ENCODE assay signal across 8 mouse cellular contexts in genomic region chr14:16554643-16555459, GRCm38 (mm10).
DNase-seq lines count a peak whose midpoint lies in the region; ATAC-seq and TF ChIP-seq lines count a peak whose summit lies in the region.

No protein-coding gene starts in this region.

- no peaks in the 10 kb centered on the region for H3K9me3 ChIP-seq in stomach, embryonic 14.5 days (ENCODE audit: control insufficient read depth, low read depth, low read length)
- H3K9me3 ChIP-seq in stomach, postnatal 0 days (ENCODE audit: control insufficient read depth, low read length), result no peaks in the 10 kb centered on the region
- H3K9me3 ChIP-seq in heart, embryonic 13.5 days, result no peaks in the 10 kb centered on the region
- no peaks in the 10 kb centered on the region for H3K9me3 ChIP-seq in stomach, embryonic 15.5 days

- peak; percentile 26; the same call in 1 of the 2 replicates for ATAC-seq in stomach, embryonic 14.5 days (ENCODE audit: insufficient number of reproducible peaks, insufficient read depth, low FRiP score, low read depth)
- no peak; the same call in 1 of the 2 replicates for ATAC-seq in stomach, postnatal 0 days (ENCODE audit: low FRiP score, low TSS enrichment)
- peak; percentile 49; the same call in 1 of the 2 replicates for ATAC-seq in heart, embryonic 13.5 days (ENCODE audit: extremely low read depth, insufficient number of reproducible peaks, low FRiP score, low TSS enrichment)
- ATAC-seq in stomach, embryonic 15.5 days (ENCODE audit: insufficient read depth, low FRiP score, low read depth), result 0 out of 2 replicates have a peak, but pooled peaks have one; percentile 23
- no peak for ATAC-seq in monocyte, adult 5-6 weeks (replicated peaks; ENCODE audit: insufficient number of reproducible peaks, low FRiP score, low TSS enrichment, poor library complexity, severe bottlenecking)

- H3K9ac ChIP-seq in stomach, embryonic 14.5 days (replicated peaks; ENCODE audit: low read depth, low read length), result no peak overlapping the region
- H3K9ac ChIP-seq in stomach, postnatal 0 days (ENCODE audit: low read length), result no peak overlapping the region
- peak overlapping the region; percentile 66 for H3K9ac ChIP-seq in heart, embryonic 13.5 days
- no peak overlapping the region for H3K9ac ChIP-seq in stomach, embryonic 15.5 days

- WGBS in stomach, embryonic 14.5 days, result 36% methylated on average over 12 of the region's 12 CpGs
- WGBS in stomach, postnatal 0 days, result 33% methylated on average over 12 of the region's 12 CpGs
- WGBS in heart, embryonic 13.5 days, result 27% methylated on average over 12 of the region's 12 CpGs
- WGBS in stomach, embryonic 15.5 days, result 40% methylated on average over 12 of the region's 12 CpGs

- H3K27me3 ChIP-seq in stomach, embryonic 14.5 days (ENCODE audit: control insufficient read depth, insufficient read depth, low read length), result no peaks in the 10 kb centered on the region
- H3K27me3 ChIP-seq in stomach, postnatal 0 days (ENCODE audit: control insufficient read depth, insufficient read depth, low read length), result no peaks in the 10 kb centered on the region
- no peaks in the 10 kb centered on the region for H3K27me3 ChIP-seq in heart, embryonic 13.5 days (replicated peaks)
- no peaks in the 10 kb centered on the region for H3K27me3 ChIP-seq in stomach, embryonic 15.5 days (replicated peaks)

- no peak for DNase-seq in stomach, postnatal 0 days (ENCODE audit: low spot score)
- DNase-seq in kidney, postnatal 10 days, result peak; percentile 68
- no peak for DNase-seq in layer of hippocampus, adult 2 months (ENCODE audit: low spot score in 2 of 2)
- no peak for DNase-seq in gastrocnemius, adult 18-20 months (ENCODE audit: low spot score)

- H3K4me2 ChIP-seq in stomach, embryonic 14.5 days (replicated peaks; ENCODE audit: low read depth, low read length), result no peak overlapping the region
- H3K4me2 ChIP-seq in stomach, postnatal 0 days (replicated peaks; ENCODE audit: low read depth), result no peak overlapping the region
- H3K4me2 ChIP-seq in heart, embryonic 13.5 days, result peak overlapping the region; percentile 51
- H3K4me2 ChIP-seq in stomach, embryonic 15.5 days, result no peak overlapping the region

- TF ChIP-seq CTCF in stomach, postnatal 0 days (IDR thresholded peaks at IDR 0.05; ENCODE audit: low read depth), result no peak
- no peak for TF ChIP-seq CTCF in layer of hippocampus, adult 2 months (conservative IDR thresholded peaks at IDR 0.05)

- H3K4me1 ChIP-seq in stomach, embryonic 14.5 days (ENCODE audit: control insufficient read depth, insufficient read depth, low read length), result peaks cover 23% of the 10 kb centered on the region
- H3K4me1 ChIP-seq in stomach, postnatal 0 days (replicated peaks; ENCODE audit: control insufficient read depth, insufficient read depth), result peaks cover 7% of the 10 kb centered on the region
- H3K4me1 ChIP-seq in heart, embryonic 13.5 days, result peaks cover 85% of the 10 kb centered on the region
- peaks cover 17% of the 10 kb centered on the region for H3K4me1 ChIP-seq in stomach, embryonic 15.5 days

- peak overlapping the region; percentile 4; the same call in 1 of the 2 replicates for H3K27ac ChIP-seq in stomach, embryonic 14.5 days (ENCODE audit: low read length)
- no peak overlapping the region for H3K27ac ChIP-seq in stomach, postnatal 0 days (replicated peaks)
- H3K27ac ChIP-seq in heart, embryonic 13.5 days (replicated peaks), result peak overlapping the region; percentile 91
- H3K27ac ChIP-seq in stomach, embryonic 15.5 days, result peak overlapping the region; percentile 53
- H3K27ac ChIP-seq in layer of hippocampus, adult 2 months, result no peak overlapping the region

- TF ChIP-seq EP300 in stomach, postnatal 0 days (optimal IDR thresholded peaks at IDR 0.05), result no peak

- no peak overlapping the region for H3K4me3 ChIP-seq in stomach, embryonic 14.5 days (ENCODE audit: low read depth, low read length)
- H3K4me3 ChIP-seq in stomach, postnatal 0 days (ENCODE audit: low read depth, low read length), result no peak overlapping the region
- H3K4me3 ChIP-seq in heart, embryonic 13.5 days, result no peak overlapping the region
- H3K4me3 ChIP-seq in stomach, embryonic 15.5 days (replicated peaks), result no peak overlapping the region
- no peak overlapping the region for H3K4me3 ChIP-seq in layer of hippocampus, adult 2 months

- H3K36me3 ChIP-seq in stomach, embryonic 14.5 days (ENCODE audit: control insufficient read depth, insufficient read depth, low read length), result no peaks in the 10 kb centered on the region
- H3K36me3 ChIP-seq in stomach, postnatal 0 days (ENCODE audit: control insufficient read depth, insufficient read depth, low read length), result no peaks in the 10 kb centered on the region
- H3K36me3 ChIP-seq in heart, embryonic 13.5 days, result no peaks in the 10 kb centered on the region
- H3K36me3 ChIP-seq in stomach, embryonic 15.5 days, result no peaks in the 10 kb centered on the region

Comparison
In these comparisons a context has a peak if more than half of its experiments do, and no peak if none do; other contexts are left out.
1. ATAC-seq: peak in stomach, embryonic 14.5 days (single experiment), heart, embryonic 13.5 days (single experiment) and stomach, embryonic 15.5 days (single experiment); none in stomach, postnatal 0 days (single experiment) and monocyte, adult 5-6 weeks (single experiment).
2. H3K27ac ChIP-seq: peak in stomach, embryonic 14.5 days (single experiment), heart, embryonic 13.5 days (single experiment) and stomach, embryonic 15.5 days (single experiment); none in stomach, postnatal 0 days (single experiment) and layer of hippocampus, adult 2 months (single experiment).